Mouse (Mus musculus) ES-E14 (cell line): ENCODE results near the gene Ncaph. TPM values are rescaled to one million over a fixed set of nuclear protein-coding genes. Genes with fewer than 3 reads are reported as not detected.
A peak's percentile ranks its signal among the peaks of the same experiment; 100 is the strongest.
"Not testable (repeated sequence)": the region's sequence is repeated elsewhere in the genome, so short reads cannot be mapped to it uniquely, and the experiment has no call there.

ENCODE experiments used
- DNase-seq: peaks from one replicate; pipeline ENCODE4 v3.0.0-alpha.2; 2013; ENCODE audit warnings: low read depth, low spot score
- H3K27ac ChIP-seq: 2 replicates; pipeline ENCODE4 v1.5.1; 2012; ENCODE audit warnings: low read depth, mild to moderate bottlenecking, low read length, moderate library complexity, mixed read lengths; ENCODE audit not compliant: poor library complexity, insufficient read depth, severe bottlenecking
- H3K36me3 ChIP-seq: 2 replicates; pipeline ENCODE4 v1.6.1; 2012; ENCODE audit warnings: mild to moderate bottlenecking, low read length, moderate library complexity, mixed read lengths; ENCODE audit not compliant: control insufficient read depth, poor library complexity, insufficient read depth, severe bottlenecking
- H3K4me1 ChIP-seq, 2 experiments: fragments of 150-350 bp in 1 of 2; sonication (generic) in 1 of 2; 2 replicates each; pipeline ENCODE4 v1.6.1; 2012; ENCODE audit warnings: low read length in 2 of 2, mild to moderate bottlenecking in 1 of 2, mixed read lengths in 1 of 2; ENCODE audit not compliant: control insufficient read depth in 2 of 2, insufficient read depth in 2 of 2, poor library complexity in 1 of 2
- H3K4me3 ChIP-seq, 2 experiments: fragments of 150-350 bp in 1 of 2; sonication (generic) in 1 of 2; 2 replicates each; pipeline ENCODE4 v1.5.1; 2012; ENCODE audit warnings: low read length in 2 of 2, low read depth in 1 of 2, mild to moderate bottlenecking in 1 of 2, mixed read lengths in 1 of 2; ENCODE audit not compliant: insufficient read depth in 1 of 2, poor library complexity in 1 of 2, severe bottlenecking in 1 of 2
- H3K9ac ChIP-seq: 2 replicates; pipeline ENCODE4 v1.6.1; 2012; ENCODE audit warnings: low read depth, mild to moderate bottlenecking, low read length, mixed read lengths; ENCODE audit not compliant: poor library complexity, insufficient read depth, severe bottlenecking
- H3K9me3 ChIP-seq: fragments of 150-350 bp; sonication (generic); 2 replicates; pipeline ENCODE4 v1.6.1; 2012; ENCODE audit warnings: low read depth, mild to moderate bottlenecking, low read length; ENCODE audit not compliant: control insufficient read depth, insufficient read depth
- CHD2 ChIP-seq: IDR thresholded peaks from 2 replicates; pipeline ENCODE4 v1.6.1; 2014; ENCODE audit warnings: mild to moderate bottlenecking, low read depth, low read length, inconsistent platforms
- HCFC1 ChIP-seq: IDR thresholded peaks from 2 replicates; pipeline ENCODE4 v1.6.1; 2012; ENCODE audit warnings: low read length, inconsistent platforms, borderline replicate concordance; ENCODE audit not compliant: insufficient read depth
- MAFK ChIP-seq: IDR thresholded peaks from 2 replicates; pipeline ENCODE4 v1.6.1; 2014; ENCODE audit warnings: mild to moderate bottlenecking, low read depth, low read length, inconsistent platforms; ENCODE audit not compliant: insufficient read depth
- ZC3H11A ChIP-seq: IDR thresholded peaks from 2 replicates; pipeline ENCODE4 v1.6.1; 2012; ENCODE audit warnings: low read depth, mild to moderate bottlenecking, inconsistent platforms, low read length, borderline replicate concordance
- ZNF384 ChIP-seq: IDR thresholded peaks from 2 replicates; pipeline ENCODE4 v1.6.1; 2012; ENCODE audit warnings: low read depth, low read length, inconsistent platforms
- in situ Hi-C, 2 experiments: fragments of 600-800 bp; cut with MboI; formaldehyde crosslinking; loops; one replicate each; pipeline ENCODE4 v1.15.1; 2025; ENCODE audit warnings: low sequenced_read_pairs in 2 of 2, inconsistent platforms in 1 of 2; ENCODE audit not compliant: unreplicated experiment in 2 of 2
- total RNA-seq: library from RNA; depleted of rRNA; stranded (reverse); fragments of 300-350 nt; gene quantifications from 2 replicates; pipeline ENCODE4 v1.2.3, GENCODE M21; 2012

Ncaph gene
- total RNA-seq, 1 experiment, result 45.9 TPM

DNA sequence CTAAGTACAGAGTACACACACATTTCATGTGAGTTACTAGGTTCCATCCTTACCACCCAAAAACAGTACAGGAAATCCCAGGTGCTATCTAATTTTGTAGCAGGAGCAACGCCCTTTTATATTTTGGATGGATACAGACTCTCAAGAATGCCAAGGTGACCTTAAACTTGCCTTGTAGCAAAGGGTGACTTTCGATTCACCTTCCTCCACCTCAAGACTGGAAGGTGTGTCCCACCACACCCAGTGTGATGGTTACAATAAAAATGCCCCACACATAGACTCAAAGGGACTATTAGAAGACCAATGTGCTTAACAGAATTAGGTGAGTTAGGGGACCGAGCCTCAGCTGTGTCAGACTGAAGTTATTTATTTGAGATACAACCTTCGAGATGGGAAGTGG, 24.8 kb downstream of the Ncaph start:
- H3K9ac ChIP-seq, result no peak overlapping the region
- peaks cover 51% of the 10 kb centered on the region for H3K36me3 ChIP-seq
- no peak overlapping the region for H3K4me3 ChIP-seq
- in situ Hi-C loops, result no loop called here
- no peak overlapping the region for H3K27ac ChIP-seq
- peaks cover 0 to 5% of the 10 kb centered on the region in 2 experiments; a peak in 3 of 4 replicates for H3K4me1 ChIP-seq
- no peaks in the 10 kb centered on the region; the same call in 1 of the 2 replicates for H3K9me3 ChIP-seq
- DNase-seq, result peak; percentile 12
- no peak for TF ChIP-seq ZNF384
- no peak for TF ChIP-seq CHD2
- TF ChIP-seq HCFC1, result no peak
- no peak for TF ChIP-seq ZC3H11A
- TF ChIP-seq MAFK, result no peak

DNA sequence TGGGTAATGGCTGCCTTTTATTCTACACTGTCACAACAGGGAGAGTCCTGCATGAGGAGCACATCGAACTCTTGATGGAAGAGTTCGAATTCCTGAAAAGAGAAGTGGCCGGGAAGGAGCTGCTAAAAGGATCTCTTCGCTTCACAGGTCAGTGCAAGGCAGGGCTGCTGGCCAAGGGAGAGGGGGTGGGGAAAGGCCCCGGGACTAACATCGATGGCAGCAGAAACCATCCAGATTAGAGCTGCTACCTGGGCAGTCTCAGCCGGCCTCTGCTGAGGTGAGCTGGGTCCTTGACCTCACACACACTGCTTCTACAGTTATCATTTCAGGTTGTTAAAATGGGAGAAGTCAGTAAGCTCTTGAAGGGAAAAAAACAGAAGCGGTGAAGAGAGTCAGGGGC, 41.8 kb downstream of the Ncaph start:
- Histone ChIP-seq H3K4me3 (no peak overlapping the region), H3K9me3 (no peaks in the 10 kb centered on the region), H3K27ac (no peak overlapping the region), H3K9ac (no peak overlapping the region), H3K36me3 (peaks cover 4% of the 10 kb centered on the region; the same call in 1 of the 2 replicates), H3K4me1 (peaks cover 0 to 3% of the 10 kb centered on the region in 2 experiments; a peak in 1 of 4 replicates)
- no peak for DNase-seq
- in situ Hi-C loops, result no loop called here
- no peak for TF ChIP-seq HCFC1
- no peak for TF ChIP-seq MAFK
- no peak for TF ChIP-seq CHD2
- TF ChIP-seq ZC3H11A, result no peak
- TF ChIP-seq ZNF384, result no peak

DNA sequence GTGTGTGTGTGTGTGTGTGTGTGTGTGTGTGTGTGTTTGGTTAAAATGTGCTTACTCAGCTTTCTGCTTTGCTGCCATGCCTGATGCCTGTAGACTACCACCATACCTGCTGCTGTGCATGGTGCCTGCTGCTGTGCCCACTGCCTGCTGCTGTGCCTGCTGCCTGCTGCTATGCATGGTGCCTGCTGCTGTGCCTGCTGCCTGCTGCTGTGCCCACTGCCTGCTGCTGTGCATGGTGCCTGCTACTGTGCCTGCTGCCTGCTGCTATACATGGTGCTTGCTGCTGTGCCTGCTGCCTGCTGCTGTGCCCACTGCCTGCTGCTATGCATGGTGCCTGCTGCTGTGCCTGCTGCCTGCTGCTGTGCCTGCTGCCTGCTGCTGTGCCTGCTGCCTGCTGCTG, 43.6 kb downstream of the Ncaph start:
- H3K36me3 ChIP-seq, DNase-seq, H3K4me3 ChIP-seq, in situ Hi-C loops, H3K9ac ChIP-seq, H3K4me1 ChIP-seq, H3K9me3 ChIP-seq, H3K27ac ChIP-seq: not testable (repeated sequence)
- TF ChIP-seq MAFK, result 0 out of 2 replicates have a peak, but pooled peaks have one; percentile 28

DNA sequence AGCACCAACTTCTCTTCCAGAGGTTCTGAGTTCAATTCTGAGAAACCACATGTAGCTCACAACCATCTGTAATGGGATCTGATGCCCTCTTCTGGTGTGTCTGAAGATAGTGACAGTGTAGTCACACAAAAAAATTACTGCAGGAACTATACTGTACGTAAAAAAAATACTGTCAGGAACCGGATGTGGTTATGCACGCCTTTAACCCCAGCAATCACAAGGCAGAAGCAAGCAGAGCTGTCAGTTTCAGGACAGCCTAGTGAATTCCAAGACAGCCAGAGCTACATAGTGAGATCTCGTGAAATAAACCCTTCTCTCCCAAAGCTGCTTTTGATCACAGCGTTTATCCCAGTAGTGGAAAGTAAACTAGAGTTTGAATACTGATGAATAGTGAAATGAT, 47.5 kb downstream of the Ncaph start:
- in situ Hi-C loops, result no loop called here
- Histone ChIP-seq H3K9me3 (no peaks in the 10 kb centered on the region), H3K27ac (no peak overlapping the region), H3K36me3 (peaks cover 4% of the 10 kb centered on the region; the same call in 1 of the 2 replicates), H3K9ac (no peak overlapping the region), H3K4me1 (no peaks in the 10 kb centered on the region), H3K4me3 (no peak overlapping the region)
- TF ChIP-seq ZC3H11A (no peak), MAFK (no peak), HCFC1 (no peak), CHD2 (no peak), ZNF384 (no peak)
- no peak for DNase-seq
